Mouse (Mus musculus): ENCODE results near the gene Sys1.

- TF ChIP-seq CTCF (IDR thresholded peaks at IDR 0.05; ENCODE audit: control insufficient read depth, insufficient read depth, insufficient replicate concordance, low read depth, low read length) (no peak), POLR2A (IDR thresholded peaks at IDR 0.05; ENCODE audit: control insufficient read depth, low read depth, low read length) (peak; percentile 66; the same call in 1 of the 2 replicates)
These were observed 51.0 kb downstream of the Sys1 start for GRCm38 (mm10) chr2:164507811-164508210.

Data from testis, adult 2 months (tissue).